Mouse (Mus musculus) MEL (cell line): ENCODE results near the gene Rapgef4. TPM values are rescaled to one million over a fixed set of nuclear protein-coding genes. Genes with fewer than 3 reads are reported as not detected.

Experiments used
- DNase-seq: peaks from one replicate; pipeline ENCODE4 v3.0.0; 2011; ENCODE audit warnings: low read depth, low spot score
- H3K27ac ChIP-seq: 2 replicates; pipeline ENCODE4 v1.5.1; 2012; ENCODE audit warnings: low read depth, mild to moderate bottlenecking, control low read depth, low read length, moderate library complexity; ENCODE audit not compliant: control insufficient read depth
- H3K27me3 ChIP-seq, 2 experiments: fragments of 150-350 bp in 1 of 2; sonication (generic) in 1 of 2; 2 replicates each; pipeline ENCODE4 v1.6.1; 2012; ENCODE audit warnings: low read length in 2 of 2, mild to moderate bottlenecking in 2 of 2, improper control_type of control experiment in 1 of 2, moderate library complexity in 1 of 2; ENCODE audit not compliant: insufficient read depth in 2 of 2, control insufficient read depth in 1 of 2
- H3K36me3 ChIP-seq, 2 experiments: 2 replicates each; pipeline ENCODE4 v1.6.1; 2012 to 2014; ENCODE audit warnings: low read length in 2 of 2, improper control_type of control experiment in 1 of 2, inconsistent platforms in 1 of 2, mild to moderate bottlenecking in 1 of 2; ENCODE audit not compliant: insufficient read depth in 2 of 2, control insufficient read depth in 1 of 2
- H3K4me1 ChIP-seq, 2 experiments: fragments of 150-350 bp in 1 of 2; sonication (generic) in 1 of 2; 2 replicates each; pipeline ENCODE4 v1.6.1; 2012; ENCODE audit warnings: low read length in 2 of 2, improper control_type of control experiment in 1 of 2, mild to moderate bottlenecking in 1 of 2; ENCODE audit not compliant: insufficient read depth in 2 of 2, control insufficient read depth in 1 of 2
- H3K4me3 ChIP-seq, 2 experiments: fragments of 150-350 bp in 1 of 2; sonication (generic) in 1 of 2; 2 replicates each; pipeline ENCODE4 v1.5.1; 2012; ENCODE audit warnings: low read depth in 2 of 2, low read length in 2 of 2, mild to moderate bottlenecking in 2 of 2, moderate library complexity in 2 of 2, control low read depth in 1 of 2, improper control_type of control experiment in 1 of 2; ENCODE audit not compliant: control insufficient read depth in 1 of 2, insufficient read depth in 1 of 2
- H3K79me2 ChIP-seq: 2 replicates; pipeline ENCODE4 v1.6.1; 2012; ENCODE audit warnings: mild to moderate bottlenecking, low read length, moderate library complexity; ENCODE audit not compliant: control insufficient read depth, poor library complexity, insufficient read depth
- H3K9ac ChIP-seq: 2 replicates; pipeline ENCODE4 v1.6.1; 2012; ENCODE audit warnings: low read depth, mild to moderate bottlenecking, control low read depth, low read length, moderate library complexity; ENCODE audit not compliant: control insufficient read depth, poor library complexity, severe bottlenecking
- H3K9me3 ChIP-seq: fragments of 150-350 bp; sonication (generic); replicated peaks from 2 replicates; pipeline ENCODE4 v1.6.1; 2012; ENCODE audit warnings: mild to moderate bottlenecking, low read length, improper control_type of control experiment, moderate library complexity; ENCODE audit not compliant: insufficient read depth
- BHLHE40 ChIP-seq: IDR thresholded peaks from 2 replicates; pipeline ENCODE4 v1.6.1; 2012; ENCODE audit warnings: low read depth, mild to moderate bottlenecking, inconsistent platforms, low read length, improper control_type of control experiment, borderline replicate concordance
- CHD1 ChIP-seq: IDR thresholded peaks from 2 replicates; pipeline ENCODE4 v1.6.1; 2012; ENCODE audit warnings: low read depth, mild to moderate bottlenecking, inconsistent platforms, low read length, improper control_type of control experiment
- CHD2 ChIP-seq: IDR thresholded peaks from 2 replicates; pipeline ENCODE4 v1.6.1; 2011; ENCODE audit warnings: low read length, improper control_type of control experiment
- E2F4 ChIP-seq: IDR thresholded peaks from 2 replicates; pipeline ENCODE4 v1.6.1; 2011; ENCODE audit warnings: low read depth, low read length, improper control_type of control experiment, borderline replicate concordance
- ELF1 ChIP-seq: IDR thresholded peaks from 2 replicates; pipeline ENCODE4 v1.6.1; 2014; ENCODE audit warnings: low read depth, mild to moderate bottlenecking, inconsistent platforms, low read length, improper control_type of control experiment, moderate library complexity
- EP300 ChIP-seq, 2 experiments: IDR thresholded peaks; 2 replicates each; pipeline ENCODE4 v1.6.1; 2011; ENCODE audit warnings: improper control_type of control experiment in 2 of 2, low read length in 2 of 2, low read depth in 1 of 2, mild to moderate bottlenecking in 1 of 2
- GABPA ChIP-seq: IDR thresholded peaks from 2 replicates; pipeline ENCODE4 v1.6.1; 2012; ENCODE audit warnings: low read depth, mild to moderate bottlenecking, inconsistent platforms, low read length, improper control_type of control experiment, moderate library complexity
- GATA1 ChIP-seq: IDR thresholded peaks from 2 replicates; pipeline ENCODE4 v1.6.1; 2011; ENCODE audit warnings: low read depth, low read length, improper control_type of control experiment
- MAFK ChIP-seq: IDR thresholded peaks from 2 replicates; pipeline ENCODE4 v1.6.1; 2011; ENCODE audit warnings: low read depth, mild to moderate bottlenecking, low read length, improper control_type of control experiment, borderline replicate concordance
- MAZ ChIP-seq: IDR thresholded peaks from 2 replicates; pipeline ENCODE4 v1.6.1; 2012; ENCODE audit warnings: low read depth, mild to moderate bottlenecking, inconsistent platforms, low read length, improper control_type of control experiment
- MEF2A ChIP-seq: IDR thresholded peaks from 2 replicates; pipeline ENCODE4 v1.6.1; 2014; ENCODE audit warnings: low read depth, mild to moderate bottlenecking, inconsistent platforms, low read length, improper control_type of control experiment; ENCODE audit not compliant: poor library complexity, insufficient replicate concordance, severe bottlenecking; ENCODE audit errors: extremely low read depth
- MXI1 ChIP-seq: IDR thresholded peaks from 2 replicates; pipeline ENCODE4 v1.6.1; 2011; ENCODE audit warnings: mild to moderate bottlenecking, low read depth, low read length, improper control_type of control experiment
- NELFE ChIP-seq: IDR thresholded peaks from 2 replicates; pipeline ENCODE4 v1.6.1; 2011; ENCODE audit warnings: low read depth, low read length, improper control_type of control experiment
- POLR2A ChIP-seq, 2 experiments: IDR thresholded peaks; 2 replicates each; pipeline ENCODE4 v1.6.1; 2011 to 2012; ENCODE audit warnings: low read length in 2 of 2, mild to moderate bottlenecking in 2 of 2, control low read depth in 1 of 2, improper control_type of control experiment in 1 of 2, low read depth in 1 of 2, moderate library complexity in 1 of 2; ENCODE audit not compliant: control insufficient read depth in 1 of 2, insufficient read depth in 1 of 2, poor library complexity in 1 of 2
- SIN3A ChIP-seq: IDR thresholded peaks from 2 replicates; pipeline ENCODE4 v1.6.1; 2012; ENCODE audit warnings: low read length, improper control_type of control experiment, inconsistent platforms
- TBP ChIP-seq: IDR thresholded peaks from 2 replicates; pipeline ENCODE4 v1.8.0; 2011; ENCODE audit warnings: low read depth, low read length, improper control_type of control experiment
- USF1 ChIP-seq: IDR thresholded peaks from 2 replicates; pipeline ENCODE4 v1.6.1; 2014; ENCODE audit warnings: low read depth, mild to moderate bottlenecking, inconsistent platforms, low read length, improper control_type of control experiment, moderate library complexity
- ZC3H11A ChIP-seq: IDR thresholded peaks from 2 replicates; pipeline ENCODE4 v1.6.1; 2012; ENCODE audit warnings: low read depth, mild to moderate bottlenecking, inconsistent platforms, low read length, improper control_type of control experiment
- polyA plus RNA-seq, 2 experiments: library from polyadenylated mRNA; stranded (reverse) in 1 of 2; unstranded in 1 of 2; fragments of >175 nt in 1 of 2; fragments of >200 nt in 1 of 2; gene quantifications; 2 replicates each; pipeline versions ENCODE4 v1.2.1 to v1.2.4; 2012; ENCODE audit warnings: low replicate concordance in 2 of 2, low read depth in 1 of 2; ENCODE audit not compliant: insufficient read length in 2 of 2, insufficient read depth in 1 of 2, missing spikeins in 1 of 2
- total RNA-seq: library from RNA; depleted of rRNA; stranded (reverse); fragments of 300-350 nt; gene quantifications from 2 replicates; pipeline ENCODE4 v1.2.3, GENCODE M21; 2012

The Rapgef4 gene
- total and polyA plus RNA-seq, 3 experiments: not detected

GRCm38 (mm10) chr2:72015366-72015765, 34.3 kb downstream of the Rapgef4 start:
- Histone ChIP-seq H3K27ac (no peak overlapping the region), H3K4me3 (no peak overlapping the region), H3K36me3 (no peaks in the 10 kb centered on the region), H3K9me3 (no peaks in the 10 kb centered on the region), H3K4me1 (no peaks in the 10 kb centered on the region)
- no peak for DNase-seq
- TF ChIP-seq ELF1 (no peak), MEF2A (no peak), SIN3A (no peak), EP300 (IDR thresholded peaks at IDR 0.05; ENCODE audit: low read depth in 1 of 2, low read length in 2 of 2) (no peak), CHD2 (no peak), MAFK (no peak), ZC3H11A (no peak), NELFE (no peak), MXI1 (no peak)
- TF ChIP-seq, all 39 proteins: peak for 0
- Histone ChIP-seq H3K27me3 (peaks cover 7 to 9% of the 10 kb centered on the region in 2 experiments), H3K9ac (no peak overlapping the region), H3K79me2 (no peaks in the 10 kb centered on the region)

- DNase-seq: no peak
- Histone ChIP-seq H3K27ac (no peak overlapping the region), H3K4me3 (no peak overlapping the region), H3K9ac (no peak overlapping the region), H3K9me3 (no peaks in the 10 kb centered on the region), H3K4me1 (no peaks in the 10 kb centered on the region), H3K79me2 (no peaks in the 10 kb centered on the region), H3K27me3 (peaks cover 7 to 9% of the 10 kb centered on the region in 2 experiments), H3K36me3 (no peaks in the 10 kb centered on the region)
- no peak for TF ChIP-seq TBP
- no peak for TF ChIP-seq BHLHE40
- no peak for TF ChIP-seq E2F4
- TF ChIP-seq CHD1: no peak
- no peak for TF ChIP-seq POLR2A (IDR thresholded peaks at IDR 0.05; ENCODE audit: control insufficient read depth in 1 of 2, insufficient read depth in 1 of 2, low read depth in 1 of 2, low read length in 2 of 2, poor library complexity in 1 of 2)
- TF ChIP-seq GABPA: no peak
- no peak for TF ChIP-seq ZC3H11A
- no peak for TF ChIP-seq USF1
- no peak for TF ChIP-seq EP300 (IDR thresholded peaks at IDR 0.05; ENCODE audit: low read depth in 1 of 2, low read length in 2 of 2)
- TF ChIP-seq MAZ: no peak
- TF ChIP-seq GATA1: no peak
These were observed 35.0 kb downstream of the Rapgef4 start for GRCm38 (mm10) chr2:72016013-72016412.
